Mouse (Mus musculus) embryonic fibroblast, embryonic 13.5 days (primary cell): ENCODE data around the gene Gm10408.
"Not testable (repeated sequence)": the region's sequence is repeated elsewhere in the genome, so short reads cannot be mapped to it uniquely, and the experiment has no call there.

Experiments
- CTCF ChIP-seq: IDR thresholded peaks from 2 replicates; pipeline ENCODE4 v1.5.1; 2011; ENCODE audit warnings: mild to moderate bottlenecking, control low read depth, low read length, moderate library complexity, borderline replicate concordance; ENCODE audit not compliant: insufficient read depth
- POLR2A ChIP-seq: IDR thresholded peaks from 2 replicates; pipeline ENCODE4 v1.6.1; 2011; ENCODE audit warnings: low read depth, mild to moderate bottlenecking, control low read depth, low read length, moderate library complexity

- not testable (repeated sequence) for TF ChIP-seq CTCF, POLR2A
These were observed at the start of gene Gm10408 for GRCm38 (mm10) chr14:3449079-3449478.
